Mouse (Mus musculus) lung, postnatal 10 days (tissue): ENCODE measurements at regions not wholly inside any gene's neighbourhood (a gene's known extent, or its start where the extent isn't known, plus 50 kb on each side); places are given as distances from the start of the nearest gene placed in this dataset.

Experiments used
- DNase-seq: peaks from one replicate; pipeline ENCODE4 v3.0.0; 2021

DNA sequence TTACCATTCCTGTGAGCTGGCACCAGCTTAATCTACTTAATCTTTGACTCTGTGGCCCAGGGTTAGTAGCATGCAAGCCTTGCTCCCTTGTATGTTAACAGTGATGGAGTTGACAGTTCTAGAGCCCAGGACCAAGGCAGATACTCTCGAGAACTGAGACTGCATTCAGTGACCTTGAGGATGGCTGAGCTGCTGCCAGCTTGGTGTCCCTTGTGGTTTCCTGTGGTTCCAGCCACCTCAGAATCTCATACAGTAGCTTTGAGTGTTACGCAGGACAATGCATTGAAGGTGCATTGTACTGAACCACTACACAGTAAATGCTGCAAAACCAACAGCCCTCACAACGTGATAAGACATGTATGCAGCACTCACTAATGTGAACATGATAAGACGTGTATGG, 90.6 kb downstream of the Zfp706 start:
- no peak for DNase-seq

DNA sequence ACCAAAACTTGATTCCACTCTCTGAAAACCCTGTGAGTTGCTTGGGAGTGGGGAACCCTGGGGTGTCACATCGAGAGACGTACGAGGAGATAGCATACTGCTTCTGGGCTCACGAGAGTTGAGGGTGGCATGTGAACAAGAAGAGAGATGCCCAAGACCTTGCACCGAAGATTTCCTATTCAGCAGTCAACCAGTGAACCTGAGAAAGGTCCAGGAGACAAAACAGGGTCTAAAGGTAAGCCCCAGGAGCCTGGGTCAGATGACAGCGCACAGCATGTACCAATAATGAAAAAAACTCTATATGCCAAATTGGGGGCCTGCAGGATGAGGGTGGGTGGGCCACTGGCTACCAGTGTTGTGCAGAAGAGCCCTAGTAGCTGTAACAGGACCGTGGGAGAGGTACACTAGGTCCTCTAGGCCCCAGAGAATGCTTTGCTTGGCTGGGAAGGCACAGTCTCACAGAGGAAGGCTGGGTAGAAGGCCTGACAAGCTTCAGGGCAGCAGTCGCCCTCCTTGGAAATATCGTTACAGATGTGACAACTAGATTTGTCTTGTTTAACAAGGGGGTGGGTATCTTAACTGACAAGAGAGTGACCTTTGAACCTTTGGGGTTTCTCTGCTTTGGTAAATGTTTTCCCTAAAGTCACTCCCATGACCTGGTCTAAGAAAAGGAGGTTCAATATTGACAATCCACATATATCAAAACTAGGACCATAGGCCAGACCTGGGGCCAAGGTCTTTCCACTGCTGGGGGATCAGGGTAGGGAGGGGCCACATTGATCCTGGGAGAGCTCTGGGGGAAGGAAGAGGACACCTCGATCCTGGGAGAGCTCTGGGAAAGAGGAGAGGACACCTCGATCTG, 93.1 kb downstream of the Zfp706 start:
- no peak for DNase-seq

DNA sequence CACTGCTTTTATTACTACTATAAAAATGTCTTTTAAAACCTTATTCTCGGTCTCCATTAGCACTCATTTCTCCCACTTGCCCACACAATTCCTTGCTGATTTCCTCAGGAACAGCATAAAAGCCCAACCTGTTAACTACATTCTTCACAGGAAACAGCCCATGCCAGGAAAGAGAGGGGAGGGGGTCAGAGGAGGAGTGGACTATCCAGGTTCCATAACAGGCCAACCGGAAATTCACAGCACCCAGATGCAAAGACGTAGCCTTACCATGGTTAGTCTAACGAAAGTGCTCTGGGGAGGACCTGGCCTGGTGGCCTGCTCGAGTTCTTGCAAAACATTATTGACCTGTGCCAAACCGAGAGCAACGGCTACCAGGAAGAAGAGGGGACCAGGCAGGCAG, 94.3 kb downstream of the Zfp706 start:
- DNase-seq, result no peak

DNA sequence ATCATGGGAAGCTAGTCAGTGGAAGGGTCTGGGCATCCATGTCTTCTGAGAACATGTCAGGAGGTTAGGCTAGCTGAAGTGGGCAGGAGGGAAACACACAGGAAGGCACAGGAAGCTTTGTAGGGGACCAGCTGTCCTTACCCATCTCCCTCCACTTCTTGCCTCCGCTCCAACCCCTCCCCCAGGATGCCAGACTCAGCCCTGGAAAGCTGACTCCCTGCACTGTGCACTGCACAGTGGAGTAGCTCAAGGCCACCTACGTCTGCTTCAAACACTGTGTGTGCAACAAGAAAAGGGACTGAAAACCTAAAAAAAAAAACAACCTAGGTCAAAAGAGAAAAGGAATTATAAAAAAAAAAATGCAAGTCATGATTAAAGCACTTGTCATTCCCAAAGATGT, 97.3 kb downstream of the Zfp706 start:
- no peak for DNase-seq

DNA sequence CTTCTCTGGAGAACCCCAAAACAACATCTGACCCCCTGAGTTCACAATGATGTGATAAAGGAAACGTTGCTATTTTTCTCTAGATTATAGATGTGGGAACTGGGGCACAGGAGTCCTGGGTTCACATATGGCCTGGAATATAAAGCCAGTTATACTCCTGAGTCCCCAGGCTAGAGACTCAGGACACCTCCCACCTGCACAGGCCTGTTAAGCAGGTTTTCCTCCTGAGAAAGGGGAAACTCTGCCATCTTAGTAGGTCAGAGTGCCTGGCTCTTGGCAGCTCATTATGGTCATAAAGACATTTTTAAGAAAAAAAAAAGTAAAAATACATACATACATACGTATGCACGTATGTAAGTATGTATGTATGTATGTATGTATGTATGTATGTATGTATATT, 98.1 kb downstream of the Zfp706 start:
- no peak for DNase-seq

DNA sequence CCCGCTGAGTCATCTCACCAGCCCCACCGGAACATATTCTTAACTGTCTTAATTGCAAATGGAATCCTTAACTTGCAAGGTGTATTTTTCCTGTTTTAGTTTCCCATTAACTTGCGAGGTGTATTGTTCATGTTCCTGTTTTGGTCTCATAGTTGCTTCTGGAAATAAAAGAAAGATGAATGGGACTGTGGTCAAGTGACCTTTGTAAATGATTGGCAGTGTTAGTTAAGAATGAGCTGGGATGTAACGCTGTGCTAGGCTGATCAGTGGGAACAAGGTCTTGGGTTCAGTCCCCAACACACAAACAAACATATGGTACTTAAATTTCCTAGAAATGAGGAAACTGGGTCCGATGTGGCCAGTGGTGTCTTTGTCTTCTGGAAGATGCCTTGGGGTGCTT, 100.8 kb downstream of the Zfp706 start:
- no peak for DNase-seq

DNA sequence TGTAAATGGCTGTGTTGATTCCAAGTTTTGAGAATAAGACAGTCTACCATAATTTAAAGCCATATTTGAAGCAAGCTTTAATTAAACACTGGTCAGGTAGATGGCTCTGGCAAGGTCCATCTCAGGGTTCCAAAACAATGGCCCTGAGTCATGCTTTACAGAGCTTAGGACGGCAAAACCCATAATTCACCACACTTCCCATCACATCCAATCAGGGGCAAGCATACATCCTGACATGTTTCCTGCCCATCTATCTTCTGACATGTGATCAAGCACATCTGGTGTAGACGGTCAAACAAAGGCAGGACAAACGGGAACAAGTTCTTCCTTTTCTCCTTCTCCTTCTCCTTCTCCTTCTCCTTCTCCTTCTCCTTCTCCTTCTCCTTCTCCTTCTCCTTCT, 101.5 kb downstream of the Zfp706 start:
- DNase-seq, result no peak

DNA sequence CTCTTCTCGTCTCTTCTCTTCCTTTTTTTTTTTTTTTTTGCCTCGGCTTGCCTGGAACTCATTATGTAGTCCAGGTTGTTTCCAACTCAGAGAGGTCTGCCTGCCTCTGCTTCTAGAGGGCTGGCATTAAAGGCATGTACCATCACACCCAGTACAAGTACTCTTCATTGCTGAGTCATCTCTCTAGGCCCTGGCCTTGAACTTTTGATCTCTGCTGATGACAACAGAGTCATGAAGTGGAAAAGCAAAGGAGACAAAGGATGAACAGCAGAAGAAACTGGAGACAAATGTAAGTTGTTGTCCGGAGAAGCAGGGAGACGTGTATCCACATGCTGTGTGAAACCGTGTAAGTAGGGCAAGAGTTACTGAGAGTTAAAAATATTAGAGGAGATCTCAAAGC, 103.7 kb downstream of the Zfp706 start:
- DNase-seq, result no peak

DNA sequence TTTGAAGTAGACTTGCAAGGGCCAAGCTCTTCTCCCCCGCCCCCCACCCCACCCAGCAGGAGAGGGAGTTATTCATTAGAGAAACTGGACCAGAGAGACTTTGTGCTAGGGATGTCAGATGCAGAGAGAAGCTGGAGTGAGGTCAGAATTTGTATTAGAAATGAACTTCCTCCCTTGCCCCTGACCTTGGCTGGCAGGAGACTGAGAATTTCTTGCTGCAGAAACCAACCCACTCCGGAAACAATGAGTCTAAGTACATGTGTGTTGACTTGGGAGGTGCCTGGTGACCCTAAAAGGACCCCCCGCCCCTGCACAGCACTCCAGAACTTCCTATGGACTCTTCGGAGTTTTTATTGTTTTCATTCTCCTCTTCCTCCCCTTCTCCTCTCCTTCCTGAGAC, 104.3 kb downstream of the Zfp706 start:
- DNase-seq, result peak; percentile 41

DNA sequence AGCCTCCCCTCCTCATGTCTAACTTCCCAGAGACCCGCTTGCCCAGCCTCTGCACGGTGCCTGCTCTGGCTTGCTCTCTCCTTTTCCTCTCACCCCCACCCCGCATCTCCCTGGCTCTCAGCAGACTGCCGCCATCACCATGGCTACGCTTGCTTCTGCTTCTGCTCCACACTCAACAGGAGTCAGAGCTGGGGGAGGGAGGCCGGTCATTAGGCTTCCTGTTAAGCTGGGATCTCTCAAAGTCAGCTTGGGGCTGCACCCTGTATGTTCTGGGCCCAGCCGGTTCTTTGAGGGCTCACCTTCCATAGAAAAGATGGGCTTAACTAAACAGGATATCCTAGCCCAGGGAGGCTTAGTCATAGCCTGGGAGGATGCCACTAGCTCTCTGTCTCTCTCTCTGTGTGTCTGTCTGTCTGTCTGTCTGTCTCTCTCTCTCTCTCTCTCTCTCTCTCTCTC, 105.7 kb downstream of the Zfp706 start:
- peak; percentile 72 for DNase-seq

DNA sequence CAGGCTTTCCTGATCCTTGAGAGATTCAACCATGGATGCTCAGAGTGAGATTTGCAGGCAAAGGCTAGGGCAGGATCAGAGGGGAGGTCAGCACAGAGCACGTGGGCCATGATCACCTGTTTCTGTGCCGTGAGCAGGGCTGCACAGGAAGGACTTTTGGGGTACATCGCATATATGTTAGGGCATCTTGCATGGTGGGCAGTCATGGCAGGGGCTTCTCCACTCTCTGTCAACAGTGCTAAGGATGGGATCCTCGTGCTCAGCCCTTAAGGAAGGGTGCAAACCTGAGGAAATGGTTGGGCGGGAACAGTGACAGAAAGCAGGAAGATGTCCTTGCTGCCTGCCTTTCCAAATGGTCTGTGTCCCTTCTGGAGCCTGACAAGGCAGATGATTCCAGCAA, 106.2 kb downstream of the Zfp706 start:
- DNase-seq, result no peak

DNA sequence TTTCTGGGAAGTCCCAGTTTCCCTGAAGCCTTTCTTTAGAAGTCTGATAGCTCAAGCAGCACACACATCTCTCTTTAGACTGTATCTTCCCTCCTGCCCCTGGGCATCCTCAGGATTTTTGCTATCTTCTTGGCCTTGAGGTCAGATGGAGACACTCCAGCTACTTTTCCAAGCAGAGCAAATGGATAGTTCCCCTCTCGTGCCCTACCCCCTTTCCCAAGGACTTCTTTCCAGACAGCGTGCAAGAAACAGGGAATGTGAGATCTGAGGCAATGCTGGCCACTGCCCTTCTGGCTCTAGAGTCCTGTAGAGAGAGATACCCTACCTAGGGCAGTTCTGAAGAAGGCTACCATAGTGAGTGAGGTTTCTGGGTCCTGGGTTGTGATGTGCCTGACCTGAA, 106.6 kb downstream of the Zfp706 start:
- DNase-seq, result no peak

DNA sequence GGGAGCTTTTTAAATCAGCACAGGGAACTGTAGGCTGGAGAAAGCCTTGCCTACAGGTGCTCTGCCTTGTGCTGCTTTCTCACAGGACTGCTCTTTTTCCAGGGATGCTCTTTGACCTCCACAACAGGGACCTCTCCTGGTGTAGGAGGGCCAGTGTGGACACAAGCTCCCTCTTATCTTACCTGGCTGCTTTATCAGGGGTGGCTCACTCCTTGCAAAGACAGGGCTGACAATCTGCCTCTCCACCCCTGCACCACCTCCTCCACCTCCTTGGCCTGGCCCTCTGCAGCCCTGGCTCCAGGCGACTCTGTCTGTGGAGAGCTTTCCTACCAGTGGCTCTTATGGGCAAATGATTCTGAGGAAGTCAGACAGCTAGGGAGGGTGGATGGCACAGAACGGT, 107.7 kb downstream of the Zfp706 start:
- no peak for DNase-seq

DNA sequence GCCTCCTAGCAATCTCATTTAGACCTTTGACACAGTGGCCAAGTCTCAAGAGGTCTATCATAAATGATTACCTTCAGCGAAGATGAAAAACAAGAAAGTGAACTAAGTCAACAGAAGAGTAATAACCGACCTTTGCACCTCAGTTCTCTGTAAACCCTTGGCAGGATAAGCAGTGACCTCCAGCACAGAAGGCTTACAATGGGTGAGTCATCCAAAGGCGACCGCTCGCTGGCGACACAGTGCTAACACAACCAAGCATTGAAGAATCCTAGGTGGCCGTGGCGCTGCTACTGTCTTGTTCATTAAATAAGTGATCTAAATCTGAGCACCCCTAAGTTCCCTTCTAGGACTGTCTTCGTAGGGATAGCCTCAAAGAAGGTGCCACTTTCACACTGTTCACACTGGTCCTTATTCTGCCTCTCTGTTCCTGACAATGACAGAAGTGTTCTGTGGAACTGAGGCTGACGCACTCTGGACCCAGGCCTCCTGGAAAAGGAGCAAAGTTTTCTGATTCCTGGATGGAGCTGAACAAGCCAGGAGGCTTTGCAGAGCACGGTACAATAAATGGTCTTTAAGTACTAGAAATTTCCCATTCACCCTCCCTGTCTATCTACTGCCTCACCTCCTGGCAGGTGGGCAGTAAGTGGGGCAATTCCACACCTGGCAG, 108.6 kb downstream of the Zfp706 start:
- no peak for DNase-seq

DNA sequence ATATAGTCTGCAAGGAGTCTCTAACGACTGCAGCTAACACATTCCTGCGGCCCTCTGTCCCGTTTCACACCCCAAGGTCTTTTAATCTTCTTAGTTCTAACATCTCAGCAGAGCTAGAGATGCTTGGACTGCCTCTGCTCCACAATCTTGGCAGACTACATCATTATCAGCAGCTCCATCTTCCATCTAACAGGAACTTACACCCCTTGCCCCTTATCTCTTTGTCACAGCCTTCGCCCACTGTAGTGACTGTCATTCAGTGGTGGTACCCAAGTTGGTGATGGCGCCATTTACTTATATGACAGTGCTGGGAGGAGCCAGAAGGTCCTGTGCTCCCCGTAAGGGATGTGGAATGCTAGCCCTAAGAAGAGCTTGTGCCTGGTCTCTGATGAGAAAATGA, 109.2 kb downstream of the Zfp706 start:
- DNase-seq, result no peak

DNA sequence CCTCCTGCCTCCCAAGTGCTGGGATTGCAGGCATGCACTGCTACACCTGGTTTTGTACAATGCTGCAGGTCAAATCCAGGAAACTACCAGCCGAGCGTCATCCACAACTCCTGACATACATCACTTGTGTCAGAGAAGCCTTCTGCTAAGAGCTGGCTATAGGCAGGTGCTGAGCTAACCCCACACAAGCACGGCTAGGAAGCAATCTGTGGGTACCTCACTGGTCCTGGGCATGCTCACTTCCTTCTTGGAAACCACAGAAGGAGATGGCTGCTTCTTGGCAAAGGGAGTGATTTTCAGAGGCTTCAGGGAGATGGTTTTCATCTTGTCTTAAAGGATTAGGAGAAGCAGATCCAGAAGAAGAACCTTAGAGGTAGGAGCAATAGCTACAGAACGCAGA, 111.3 kb downstream of the Zfp706 start:
- DNase-seq, result no peak

DNA sequence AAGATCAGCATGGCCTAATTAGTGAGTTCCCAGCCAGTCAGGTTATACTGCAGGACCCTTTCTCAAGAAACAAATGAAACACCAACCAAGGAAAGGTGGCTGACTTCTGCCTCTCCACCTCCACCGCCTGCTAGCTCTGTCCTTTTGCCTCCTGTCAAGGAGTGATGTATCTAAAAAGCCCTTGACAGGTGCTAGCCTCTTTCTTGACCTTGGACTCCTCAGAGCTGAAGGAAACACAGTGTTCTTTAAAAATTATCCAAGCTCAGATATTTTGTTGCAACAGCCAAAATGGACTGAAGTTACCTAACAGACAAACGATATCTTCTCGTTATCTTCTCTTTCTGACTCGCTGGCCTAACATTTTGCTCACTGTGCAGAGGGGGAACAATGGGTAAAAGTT, 112.5 kb downstream of the Zfp706 start:
- no peak for DNase-seq

DNA sequence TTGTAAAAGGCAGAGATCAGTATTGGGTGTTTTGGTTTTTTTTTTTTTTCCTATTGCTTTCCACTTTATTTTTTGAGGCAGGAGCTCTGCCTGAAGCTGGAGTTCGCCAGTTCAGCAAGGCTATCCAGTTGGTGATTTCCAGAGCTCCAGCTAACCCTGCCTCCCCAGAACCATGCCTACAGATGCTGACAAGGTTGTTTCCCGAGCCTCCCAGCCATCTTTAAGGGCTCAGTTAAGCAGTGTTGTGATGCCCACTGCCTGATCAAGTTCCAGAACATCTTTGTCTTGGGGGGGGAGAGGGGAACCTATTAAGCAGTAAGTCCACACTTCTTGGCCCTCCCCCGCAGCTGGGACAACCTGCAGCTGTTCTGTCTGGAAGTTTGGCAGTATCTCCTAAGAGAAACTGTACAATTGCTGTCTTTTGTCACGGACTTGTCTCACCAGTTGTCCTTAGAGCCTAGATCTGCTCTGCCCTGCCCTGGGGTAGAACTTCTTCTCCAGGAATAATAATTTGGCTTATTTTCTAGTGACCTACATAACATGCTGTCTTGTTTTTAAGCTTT, 114.1 kb downstream of the Zfp706 start:
- DNase-seq, result no peak

DNA sequence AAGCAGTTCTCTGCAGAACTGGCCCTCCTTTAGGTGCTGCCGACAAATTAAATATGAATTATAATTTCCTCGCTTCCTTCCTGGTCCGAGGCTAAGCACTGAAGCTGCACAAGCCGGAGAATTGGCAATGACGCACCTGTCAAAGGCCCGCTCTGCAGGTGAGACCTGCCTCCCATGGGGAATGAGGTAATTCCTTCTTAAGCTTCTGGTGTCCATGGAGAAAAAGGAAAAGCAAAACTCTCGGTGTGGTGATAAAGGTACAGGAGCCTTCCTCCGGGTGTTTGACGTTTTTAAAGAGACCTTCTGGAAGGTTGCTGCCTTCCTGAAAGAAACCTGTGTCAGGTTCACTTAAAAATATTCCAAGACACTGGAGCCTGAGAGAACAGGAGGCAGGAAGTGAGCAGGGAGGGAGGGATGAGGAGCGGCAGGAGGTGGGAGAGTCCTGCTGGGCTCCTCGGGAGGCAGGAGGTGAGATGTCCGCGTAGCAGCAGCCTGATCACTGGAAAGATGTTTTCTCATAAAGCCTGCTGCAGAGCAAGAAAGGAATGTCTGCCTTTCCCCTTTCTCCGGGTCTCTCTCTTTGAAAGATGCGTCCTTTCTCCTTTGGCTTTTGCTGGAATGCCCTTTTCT, 114.9 kb downstream of the Zfp706 start:
- DNase-seq, result no peak

DNA sequence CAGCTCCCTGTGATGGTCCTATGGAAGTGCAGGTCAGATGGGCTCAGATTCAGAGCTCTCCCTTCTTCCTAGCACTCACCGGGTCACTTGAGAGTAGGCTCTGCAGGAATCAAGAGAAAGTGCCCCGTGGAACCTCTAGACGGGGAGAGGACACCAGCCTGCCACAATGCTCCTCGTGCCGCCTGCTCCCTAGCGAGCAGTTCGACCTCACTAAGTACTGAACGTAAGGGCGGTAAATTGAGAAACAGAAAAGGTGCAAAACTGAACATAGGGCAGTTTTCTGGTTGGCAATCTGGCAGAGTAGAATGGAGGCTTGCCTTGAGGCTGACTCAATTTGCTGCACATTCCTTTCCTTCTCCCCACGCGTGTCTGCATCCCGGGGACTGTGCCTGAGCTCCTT, 115.7 kb downstream of the Zfp706 start:
- no peak for DNase-seq

DNA sequence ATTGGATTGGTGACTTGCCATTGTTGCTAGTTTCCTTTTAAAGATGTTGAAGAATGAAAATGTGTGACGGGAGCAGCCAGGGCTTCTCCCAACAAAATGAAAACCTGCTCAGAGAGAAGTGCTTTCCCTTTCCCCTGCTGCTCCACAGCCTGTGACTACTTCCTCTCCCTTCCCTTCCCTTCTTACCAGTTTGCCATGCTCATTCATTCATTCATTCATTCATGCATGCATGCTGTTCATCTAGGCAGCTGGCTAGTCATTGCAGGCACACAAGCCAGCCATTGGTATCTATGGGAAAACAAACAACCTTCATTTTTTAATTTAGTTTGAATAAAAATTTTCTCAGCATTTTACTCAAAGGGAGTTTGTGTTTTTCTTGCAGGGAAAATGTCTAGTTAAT, 116.3 kb downstream of the Zfp706 start:
- no peak for DNase-seq

DNA sequence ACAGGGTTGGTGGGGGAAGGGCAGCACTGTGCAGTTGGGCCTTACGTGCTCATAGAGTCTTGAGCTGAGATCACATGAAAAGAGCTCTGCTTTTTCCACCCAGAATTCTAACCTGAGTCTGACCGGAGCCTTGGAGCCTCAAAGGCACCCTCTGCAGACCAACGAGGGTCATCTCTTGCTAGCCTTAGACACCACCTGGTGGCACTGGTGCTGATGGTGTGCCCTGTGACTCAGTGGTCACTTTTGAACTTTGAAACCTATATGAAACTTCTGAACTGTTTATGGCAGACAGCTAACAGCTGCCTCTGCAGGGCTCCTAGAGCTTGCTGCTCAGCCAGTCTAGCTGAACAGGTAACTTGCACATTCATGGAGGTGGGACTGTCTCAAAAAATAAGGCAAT, 118.5 kb downstream of the Zfp706 start:
- DNase-seq, result no peak

DNA sequence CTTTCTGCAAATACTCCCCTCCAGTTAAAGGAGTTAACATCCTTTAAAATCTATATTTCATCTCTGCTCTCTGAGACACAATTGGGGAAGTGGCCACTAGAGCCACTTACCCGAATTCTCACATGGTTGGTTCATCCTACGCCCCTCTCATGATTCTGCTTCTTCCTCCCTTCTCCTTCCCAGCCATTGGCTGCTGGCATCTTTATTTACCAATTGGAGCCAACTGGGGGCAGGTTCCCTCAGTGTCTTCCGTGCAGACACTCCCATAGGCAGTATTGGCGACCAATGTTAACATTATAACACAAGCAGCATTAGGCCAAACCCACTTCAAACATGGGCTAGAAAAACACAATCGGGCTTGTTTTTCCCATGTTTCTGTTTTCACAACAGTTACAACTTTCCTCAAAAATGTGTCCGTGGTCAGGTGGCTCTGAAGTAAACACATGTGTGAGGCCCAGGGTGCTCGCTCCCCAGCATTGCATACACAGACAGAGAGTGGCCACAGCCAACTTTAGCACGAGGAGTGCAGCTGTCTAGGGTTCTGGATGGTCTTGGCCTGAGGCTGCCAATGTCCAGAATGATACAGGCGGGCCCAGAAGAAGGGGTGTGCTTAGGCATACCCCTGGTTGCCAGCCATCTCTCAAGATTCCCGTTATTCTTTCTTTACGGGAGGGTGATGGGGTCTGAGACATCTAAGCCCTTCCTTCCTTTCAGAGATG, 119.1 kb downstream of the Zfp706 start:
- DNase-seq, result no peak
